Mouse (Mus musculus) hematopoietic multipotent progenitor cell, adult 10-12 weeks (in vitro differentiated cells): Measurements from ENCODE around the gene Gm10999. TPM values are rescaled to one million over a fixed set of nuclear protein-coding genes. Genes with fewer than 3 reads are reported as not detected.

Source experiments
- polyA plus RNA-seq: library from polyadenylated mRNA; stranded (reverse); fragments of >175 nt; gene quantifications from 2 replicates; pipeline ENCODE4 v1.2.3, GENCODE M21; 2012; ENCODE audit warnings: low replicate concordance

Gene Gm10999
- polyA plus RNA-seq: not detected in 2 replicates

DNA sequence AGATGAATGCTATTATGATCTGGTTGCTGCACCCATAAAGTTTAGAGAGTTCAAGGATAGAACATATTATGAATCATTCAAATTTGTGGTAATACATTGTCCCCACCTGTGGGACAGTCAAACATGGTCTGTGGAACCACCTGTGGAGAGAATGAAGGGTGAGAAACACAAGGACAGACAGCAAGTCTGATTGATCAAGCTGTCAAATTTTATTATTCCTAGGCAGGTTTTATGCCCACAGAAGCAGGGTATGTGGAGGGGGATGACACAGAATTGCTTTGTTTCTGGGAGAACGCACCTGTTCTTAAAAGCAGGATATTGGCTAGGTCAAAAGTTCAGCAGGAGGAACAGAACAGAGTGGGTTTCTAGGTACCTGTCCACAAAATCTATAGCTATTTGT, at the start of gene Gm10999:
Gene Gm10999 (minus strand): TSS at position 101 of the 400 bp plus-strand sequence.

Other genes with a start within 250 kb of the Gm10999 start
- gene Ccdc7a, start 66.1 kb downstream of the Gm10999 start, polyA plus RNA-seq: not detected in 2 replicates
- not detected in 2 replicates for gene Ccdc7b, start 64.5 kb downstream of the Gm10999 start, polyA plus RNA-seq
- gene 2610044O15Rik8, start 102.7 kb upstream of the Gm10999 start, polyA plus RNA-seq: 0.56 and 1.1 TPM in 2 replicates